Mouse (Mus musculus) hindbrain, embryonic 11.5 days (tissue): ENCODE measurements at regions not wholly inside any gene's neighbourhood (a gene's known extent, or its start where the extent isn't known, plus 50 kb on each side); places are given as distances from the start of the nearest gene placed in this dataset.

ENCODE experiments used
- ATAC-seq: fragments of 200-750 bp; cut with Nextera tagmentation; 2 replicates; pipeline ENCODE4 v1.8.0; 2017; ENCODE audit warnings: mild to moderate bottlenecking, moderate TSS enrichment, moderate library complexity; ENCODE audit not compliant: low FRiP score
- DNase-seq: peaks from one replicate; pipeline ENCODE4 v3.0.0-alpha.2; 2015; ENCODE audit warnings: low spot score
- H3K27ac ChIP-seq: fragments of 300-500 bp; sonication (generic); 2 replicates; pipeline ENCODE4 v1.5.1; 2014; ENCODE audit warnings: mild to moderate bottlenecking, low read depth, low read length
- H3K27me3 ChIP-seq: fragments of 300-500 bp; sonication (generic); 2 replicates; pipeline ENCODE4 v1.6.1; 2014; ENCODE audit warnings: mild to moderate bottlenecking, low read length, moderate library complexity, mixed read lengths; ENCODE audit not compliant: control insufficient read depth, insufficient read depth
- H3K36me3 ChIP-seq: fragments of 300-500 bp; sonication (generic); 2 replicates; pipeline ENCODE4 v1.6.1; 2014; ENCODE audit warnings: mild to moderate bottlenecking, low read length, moderate library complexity, mixed read lengths; ENCODE audit not compliant: control insufficient read depth, insufficient read depth
- H3K4me1 ChIP-seq: fragments of 300-500 bp; sonication (generic); replicated peaks from 2 replicates; pipeline ENCODE4 v1.6.1; 2014; ENCODE audit warnings: low read length, mixed read lengths; ENCODE audit not compliant: control insufficient read depth, insufficient read depth
- H3K4me2 ChIP-seq: fragments of 300-500 bp; sonication (generic); replicated peaks from 2 replicates; pipeline ENCODE4 v1.6.1; 2014; ENCODE audit warnings: mild to moderate bottlenecking, low read depth, low read length
- H3K4me3 ChIP-seq: fragments of 300-500 bp; sonication (generic); 2 replicates; pipeline ENCODE4 v1.5.1; 2014; ENCODE audit warnings: low read depth, low read length
- H3K9ac ChIP-seq: fragments of 300-500 bp; sonication (generic); 2 replicates; pipeline ENCODE4 v1.6.1; 2014; ENCODE audit warnings: low read depth, low read length
- H3K9me3 ChIP-seq: fragments of 300-500 bp; sonication (generic); 2 replicates; pipeline ENCODE4 v1.6.1; 2016; ENCODE audit warnings: low read length; ENCODE audit not compliant: control insufficient read depth
- WGBS: fragments of 180-500 bp; shearing (Covaris S2); extraction: QIAGEN DNeasy Blood & Tissue Kit; methylation state at CpG from one replicate; pipeline ENCODE4 v1.1.7; 2014; 5-methylcytosine and 5-hydroxymethylcytosine counted together

DNA sequence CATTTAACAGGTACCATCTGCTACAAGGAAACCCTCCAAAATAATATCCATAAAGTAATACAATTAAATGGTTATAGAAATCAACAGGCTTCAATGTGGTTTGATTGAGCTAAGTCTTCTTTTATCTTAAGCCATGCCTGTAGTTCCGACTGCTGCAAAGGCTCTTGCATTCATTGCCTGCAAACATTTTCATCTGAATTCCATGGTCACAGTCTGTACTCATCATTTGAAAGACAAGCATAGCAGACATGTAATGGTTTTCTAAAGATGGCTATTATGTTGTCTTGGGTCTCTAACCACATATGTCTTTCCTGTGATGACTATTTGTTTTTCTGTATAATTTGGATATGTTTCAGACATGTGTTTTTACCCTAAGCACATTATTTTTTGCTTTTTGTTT is 677.9 kb downstream of the Hace1 start:
- no peak for DNase-seq
- Histone ChIP-seq H3K4me1 (no peaks in the 10 kb centered on the region), H3K36me3 (no peaks in the 10 kb centered on the region), H3K9ac (no peak overlapping the region), H3K27ac (no peak overlapping the region), H3K27me3 (no peaks in the 10 kb centered on the region), H3K9me3 (no peaks in the 10 kb centered on the region), H3K4me2 (no peak overlapping the region), H3K4me3 (no peak overlapping the region)
- WGBS: 55% methylated on average over 1 of the region's 1 CpGs
- ATAC-seq: no peak

DNA sequence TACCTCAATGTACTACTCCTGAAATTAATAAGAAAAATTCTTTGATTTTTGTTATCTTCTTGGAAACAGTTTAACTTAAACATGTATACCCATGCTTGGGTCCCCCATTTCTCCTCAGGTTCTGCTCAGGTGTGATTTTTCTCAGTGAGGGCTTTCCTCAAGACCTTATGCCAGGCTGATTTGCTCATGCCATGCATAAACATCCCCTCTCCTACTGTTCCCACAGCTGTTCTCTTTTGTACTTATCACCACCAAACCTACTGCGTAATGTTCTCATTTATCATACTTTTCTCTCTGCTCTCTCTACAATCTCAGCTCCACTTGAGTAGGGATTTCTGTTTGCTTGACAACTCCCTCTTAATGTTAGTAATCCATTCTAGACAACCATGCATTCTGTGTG is 692.1 kb downstream of the Hace1 start:
- Histone ChIP-seq H3K4me2 (no peak overlapping the region), H3K9me3 (no peaks in the 10 kb centered on the region), H3K27me3 (no peaks in the 10 kb centered on the region), H3K4me3 (no peak overlapping the region), H3K4me1 (no peaks in the 10 kb centered on the region), H3K36me3 (no peaks in the 10 kb centered on the region), H3K9ac (no peak overlapping the region), H3K27ac (no peak overlapping the region)
- 86% methylated on average over 1 of the region's 1 CpGs for WGBS
- DNase-seq (no peak), ATAC-seq (no peak)

DNA sequence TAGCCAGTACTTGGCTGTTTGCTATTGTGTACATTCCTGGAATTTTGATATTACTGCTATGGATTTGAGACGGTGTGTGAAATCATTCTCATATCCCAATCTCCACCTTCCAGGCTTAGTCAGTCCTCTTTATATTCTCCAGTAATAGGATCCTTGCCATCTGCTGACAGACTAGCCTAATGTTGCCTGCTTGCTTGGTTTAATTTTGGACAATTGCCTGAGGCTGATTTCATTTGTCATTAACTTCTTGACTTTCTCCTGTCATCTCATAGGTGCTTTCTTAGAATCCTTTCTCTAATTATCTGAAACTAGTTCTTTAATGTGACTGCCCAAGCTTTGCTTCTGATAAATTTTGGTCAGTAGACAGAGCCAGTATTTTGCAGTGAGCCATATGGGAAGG is 696.2 kb downstream of the Hace1 start:
- WGBS: 75% methylated on average over 1 of the region's 1 CpGs
- no peaks in the 10 kb centered on the region for H3K27me3 ChIP-seq
- no peak overlapping the region for H3K27ac ChIP-seq
- no peaks in the 10 kb centered on the region for H3K4me1 ChIP-seq
- no peak overlapping the region for H3K4me3 ChIP-seq
- ATAC-seq: no peak
- H3K9ac ChIP-seq: no peak overlapping the region
- H3K36me3 ChIP-seq: no peaks in the 10 kb centered on the region
- no peaks in the 10 kb centered on the region for H3K9me3 ChIP-seq
- no peak overlapping the region for H3K4me2 ChIP-seq
- DNase-seq: no peak

DNA sequence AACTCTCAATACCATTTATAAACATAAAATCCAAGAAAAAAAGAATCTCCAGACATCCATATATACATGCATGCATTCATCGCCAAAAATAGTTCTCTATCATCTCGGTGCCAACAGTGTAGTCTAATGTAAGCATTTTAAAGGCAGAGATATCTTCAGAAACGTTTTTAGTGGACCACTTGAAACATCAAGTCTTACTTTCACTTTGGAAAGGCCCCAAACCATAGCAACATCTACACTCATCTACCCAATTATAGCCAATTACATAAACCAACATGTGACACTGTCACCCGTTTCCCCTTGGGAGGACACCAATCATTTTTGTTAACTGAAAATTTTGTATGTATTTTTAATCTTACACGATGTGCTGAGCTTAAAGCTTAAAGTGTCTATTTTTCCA is 716.7 kb downstream of the Hace1 start:
- DNase-seq (no peak), ATAC-seq (no peak)
- no peak overlapping the region for H3K9ac ChIP-seq
- H3K36me3 ChIP-seq: no peaks in the 10 kb centered on the region
- H3K4me3 ChIP-seq: no peak overlapping the region
- H3K4me1 ChIP-seq: no peaks in the 10 kb centered on the region
- 82% methylated on average over 5 of the region's 5 CpGs for WGBS
- H3K27me3 ChIP-seq: no peaks in the 10 kb centered on the region
- H3K9me3 ChIP-seq: no peaks in the 10 kb centered on the region
- no peak overlapping the region for H3K4me2 ChIP-seq
- H3K27ac ChIP-seq: no peak overlapping the region

DNA sequence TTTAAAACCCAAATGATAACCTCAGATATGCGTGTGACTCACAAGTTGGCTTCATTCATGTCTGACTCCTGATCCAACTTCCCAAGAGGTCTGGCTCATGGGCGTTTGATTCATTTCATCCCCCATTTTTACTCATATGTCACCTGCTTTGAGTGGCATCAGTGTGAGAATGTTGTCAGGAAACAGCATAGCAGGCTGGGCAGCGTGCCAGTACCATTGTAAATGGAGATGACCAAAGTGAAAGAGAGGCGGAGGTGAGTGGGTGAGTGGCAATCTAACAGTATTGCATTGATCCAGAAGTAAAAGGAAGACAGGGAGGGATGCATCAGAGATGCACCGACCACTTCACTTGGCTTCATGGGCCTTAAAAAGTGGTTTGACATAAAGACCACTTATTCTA is 720.7 kb downstream of the Hace1 start:
- H3K9me3 ChIP-seq: no peaks in the 10 kb centered on the region
- H3K36me3 ChIP-seq: no peaks in the 10 kb centered on the region
- H3K4me3 ChIP-seq: no peak overlapping the region
- no peaks in the 10 kb centered on the region for H3K4me1 ChIP-seq
- H3K27ac ChIP-seq: no peak overlapping the region
- DNase-seq: no peak
- H3K4me2 ChIP-seq: no peak overlapping the region
- ATAC-seq: no peak
- H3K27me3 ChIP-seq: no peaks in the 10 kb centered on the region
- no peak overlapping the region for H3K9ac ChIP-seq
- WGBS: 77% methylated on average over 5 of the region's 5 CpGs

DNA sequence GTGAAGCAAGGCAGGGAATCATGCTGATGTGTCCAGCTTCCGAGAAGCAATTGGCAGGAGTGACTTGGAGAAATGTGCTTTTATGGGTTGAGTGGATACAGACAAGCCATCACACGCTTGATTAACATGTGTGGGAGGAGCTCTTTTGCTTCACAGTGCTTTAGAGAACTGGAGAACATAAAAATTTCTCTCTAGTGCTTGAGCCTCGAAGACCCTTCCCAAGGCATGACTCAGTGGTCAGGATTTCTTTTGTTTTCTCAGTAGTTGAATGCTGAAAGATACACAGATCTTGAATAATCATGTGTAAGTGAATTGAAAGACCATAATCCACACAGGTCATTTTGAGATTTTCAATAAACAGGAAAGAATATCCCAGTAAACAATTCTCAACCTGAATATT is 721.9 kb downstream of the Hace1 start:
- no peak overlapping the region for H3K27ac ChIP-seq
- H3K9ac ChIP-seq: no peak overlapping the region
- no peaks in the 10 kb centered on the region for H3K4me1 ChIP-seq
- WGBS: 44% methylated on average over 3 of the region's 3 CpGs
- no peaks in the 10 kb centered on the region for H3K36me3 ChIP-seq
- H3K27me3 ChIP-seq: no peaks in the 10 kb centered on the region
- DNase-seq: no peak
- no peak overlapping the region for H3K4me2 ChIP-seq
- no peak for ATAC-seq
- H3K9me3 ChIP-seq: no peaks in the 10 kb centered on the region
- no peak overlapping the region for H3K4me3 ChIP-seq

DNA sequence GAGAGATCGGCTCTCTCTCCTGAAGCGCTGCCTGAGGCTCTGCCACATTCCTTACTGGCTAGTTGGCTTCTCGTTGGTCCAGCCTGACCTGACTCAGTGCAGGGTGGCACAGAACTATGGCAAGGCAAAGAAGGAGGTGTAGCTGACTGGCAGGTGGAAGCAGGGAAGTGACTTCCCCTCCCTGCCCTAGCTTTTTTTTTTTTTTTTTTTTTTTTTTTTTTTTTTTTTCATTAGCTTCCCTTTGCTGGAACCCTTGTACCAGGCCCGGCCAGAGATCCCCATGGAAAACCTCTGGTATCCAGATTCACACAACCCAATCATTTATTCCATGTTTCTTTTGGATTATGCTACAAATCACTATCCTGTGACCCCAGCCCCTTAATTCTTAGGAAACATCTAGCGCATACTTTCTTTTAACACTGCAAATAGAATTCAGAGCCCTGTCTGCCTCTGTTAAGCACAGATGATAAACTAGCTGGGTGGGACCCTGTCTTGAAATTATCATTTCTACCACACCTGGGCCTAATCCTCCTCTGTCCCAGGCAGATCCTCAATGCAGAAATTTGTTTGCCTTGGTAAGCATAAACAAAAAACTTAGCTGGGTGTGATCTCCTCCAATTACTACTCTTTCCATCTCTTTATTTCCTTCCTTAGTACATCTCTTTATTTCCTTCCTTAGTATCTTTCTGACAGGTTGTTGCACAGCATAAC is 742.9 kb downstream of the Hace1 start:
- Histone ChIP-seq H3K4me1 (no peaks in the 10 kb centered on the region), H3K27ac (no peak overlapping the region), H3K27me3 (no peaks in the 10 kb centered on the region), H3K36me3 (no peaks in the 10 kb centered on the region), H3K4me3 (no peak overlapping the region), H3K9me3 (no peaks in the 10 kb centered on the region), H3K4me2 (no peak overlapping the region), H3K9ac (no peak overlapping the region)
- DNase-seq (no peak), ATAC-seq (no peak)
- WGBS: 91% methylated on average over 5 of the region's 5 CpGs

DNA sequence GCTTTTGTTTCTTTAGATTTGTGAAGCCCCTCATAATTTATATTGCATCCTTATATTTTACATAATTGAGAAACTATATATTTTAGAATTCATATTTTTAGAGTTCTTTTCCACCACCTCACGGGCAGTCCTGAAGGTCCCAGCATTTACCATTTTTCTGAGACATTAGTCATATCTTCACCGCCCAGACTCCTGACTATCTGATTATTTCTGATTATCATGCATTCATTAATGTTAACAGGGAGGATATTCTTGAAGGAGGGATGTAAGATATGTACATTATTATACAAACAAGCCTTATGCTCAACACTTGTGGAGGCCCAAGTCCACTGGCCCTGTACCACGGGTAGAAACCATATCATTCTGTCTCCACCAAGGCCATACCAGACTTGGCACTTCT is 743.4 kb downstream of the Hace1 start:
- no peak overlapping the region for H3K27ac ChIP-seq
- H3K4me2 ChIP-seq: no peak overlapping the region
- H3K9ac ChIP-seq: no peak overlapping the region
- no peak overlapping the region for H3K4me3 ChIP-seq
- no peaks in the 10 kb centered on the region for H3K27me3 ChIP-seq
- H3K36me3 ChIP-seq: no peaks in the 10 kb centered on the region
- ATAC-seq: no peak
- no peak for DNase-seq
- WGBS: 95% methylated on average over 3 of the region's 3 CpGs
- H3K4me1 ChIP-seq: no peaks in the 10 kb centered on the region
- no peaks in the 10 kb centered on the region for H3K9me3 ChIP-seq

DNA sequence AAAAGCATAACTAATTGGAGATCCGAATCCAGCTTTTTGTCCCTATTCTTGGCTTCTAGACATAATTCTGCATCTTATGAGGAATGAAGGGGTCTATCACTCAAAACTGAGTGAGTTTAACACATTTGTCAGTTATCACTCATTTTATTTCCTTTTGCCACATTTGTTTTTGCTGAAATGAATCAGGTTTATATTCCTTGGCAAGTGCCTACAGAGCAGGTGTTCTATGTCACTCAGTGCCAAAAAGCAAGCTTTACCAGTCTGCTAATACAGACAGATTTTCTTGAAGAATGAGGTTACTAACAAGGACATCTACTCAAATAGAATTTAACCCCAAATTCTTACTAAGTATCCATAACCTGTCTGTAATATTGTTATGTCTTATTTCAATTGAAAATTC is 751.4 kb downstream of the Hace1 start:
- Histone ChIP-seq H3K4me2 (no peak overlapping the region), H3K4me3 (no peak overlapping the region), H3K9me3 (no peaks in the 10 kb centered on the region), H3K27ac (no peak overlapping the region), H3K4me1 (no peaks in the 10 kb centered on the region), H3K36me3 (no peaks in the 10 kb centered on the region), H3K27me3 (no peaks in the 10 kb centered on the region), H3K9ac (no peak overlapping the region)
- no peak for ATAC-seq
- WGBS: 79% methylated on average over 1 of the region's 1 CpGs
- no peak for DNase-seq
